8 mouse cellular contexts compared by ENCODE assay signal in the genomic region with DNA sequence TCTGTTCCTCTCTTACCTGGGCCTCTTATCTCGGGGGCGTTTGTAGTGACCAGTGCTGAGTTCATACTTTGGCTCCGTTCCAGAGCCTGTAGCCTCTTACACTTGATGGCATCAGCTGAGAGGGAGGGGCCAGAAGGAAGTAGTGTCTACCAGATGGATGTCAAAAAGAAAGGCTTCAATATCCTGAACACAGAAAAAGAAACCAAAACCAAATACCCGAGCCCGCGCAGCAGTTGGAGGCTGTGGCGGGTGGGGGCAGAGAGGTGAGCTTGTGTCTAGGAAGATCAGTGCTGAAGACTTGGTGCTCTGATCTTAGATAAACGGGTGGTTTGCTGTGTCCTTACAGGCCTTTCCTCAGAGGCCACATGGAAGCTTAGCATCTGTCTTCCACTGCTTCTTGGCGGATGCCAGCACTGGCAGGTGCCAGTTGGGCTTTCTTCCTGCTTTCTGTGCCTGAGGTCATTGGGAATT. TPM values are rescaled to one million over a fixed set of nuclear protein-coding genes. Genes with fewer than 3 reads are reported as not detected.
DNase-seq lines count a peak whose midpoint lies in the region; ATAC-seq and TF ChIP-seq lines count a peak whose summit lies in the region.

No protein-coding gene starts in this region.

- no peak for TF ChIP-seq CTCF in heart, postnatal 0 days (IDR thresholded peaks at IDR 0.05; ENCODE audit: low read depth)

- peak overlapping the region; percentile 41 for H3K4me2 ChIP-seq in heart, postnatal 0 days (ENCODE audit: low read depth, low read length)
- H3K4me2 ChIP-seq in liver, embryonic 15.5 days = peak overlapping the region; percentile 80

- H3K36me3 ChIP-seq in heart, postnatal 0 days (replicated peaks; ENCODE audit: control insufficient read depth, insufficient read depth, low read length) = peaks cover 43% of the 10 kb centered on the region
- H3K36me3 ChIP-seq in liver, embryonic 15.5 days (replicated peaks) = peaks cover 63% of the 10 kb centered on the region

- no peak overlapping the region for H3K9ac ChIP-seq in heart, postnatal 0 days (replicated peaks; ENCODE audit: low read depth, low read length)
- peak overlapping the region; percentile 86 for H3K9ac ChIP-seq in liver, embryonic 15.5 days

- H3K4me3 ChIP-seq in heart, postnatal 0 days (ENCODE audit: low read depth, low read length) = peak overlapping the region; percentile 23
- peak overlapping the region; percentile 80 for H3K4me3 ChIP-seq in liver, embryonic 15.5 days (replicated peaks)

- peak; percentile 57 for ATAC-seq in CD4-positive, CD25-positive, alpha-beta regulatory T cell, adult 4 months
- ATAC-seq in heart, postnatal 0 days (ENCODE audit: insufficient read depth, low read depth) = no peak
- ATAC-seq in liver, embryonic 15.5 days (ENCODE audit: insufficient read depth) = no peak

- H3K27ac ChIP-seq in heart, postnatal 0 days (ENCODE audit: low read depth) = peak overlapping the region; percentile 76
- peak overlapping the region; percentile 79 for H3K27ac ChIP-seq in liver, embryonic 15.5 days (replicated peaks)

- H3K4me1 ChIP-seq in heart, postnatal 0 days (ENCODE audit: control insufficient read depth, insufficient read depth) = peaks cover 28% of the 10 kb centered on the region
- H3K4me1 ChIP-seq in liver, embryonic 15.5 days (replicated peaks) = peaks cover 45% of the 10 kb centered on the region

- no peak for TF ChIP-seq EP300 in heart, postnatal 0 days (IDR thresholded peaks at IDR 0.05; ENCODE audit: low read depth)

- peak; percentile 50 to 61 for DNase-seq in cerebellum, postnatal 14 days
- DNase-seq in cerebellum, adult 11 months = no peak
- peak; percentile 34 for DNase-seq in heart, postnatal 0 days (ENCODE audit: low spot score)
- DNase-seq in spleen, postnatal 36 days (ENCODE audit: low spot score in 2 of 2) = peak; percentile 55 to 67
- DNase-seq in left cerebral cortex, adult 18-20 months (ENCODE audit: low spot score in 2 of 2) = no peak
- DNase-seq in right cerebral cortex, postnatal 25 days = no peak

- H3K9me3 ChIP-seq in heart, postnatal 0 days (replicated peaks; ENCODE audit: control insufficient read depth, low read length) = no peaks in the 10 kb centered on the region
- H3K9me3 ChIP-seq in liver, embryonic 15.5 days (replicated peaks) = no peaks in the 10 kb centered on the region

- 44% methylated on average over 9 of the region's 9 CpGs for WGBS in heart, postnatal 0 days
- WGBS in liver, embryonic 15.5 days (ENCODE audit: insufficient replicate concordance) = 25% methylated on average over 9 of the region's 9 CpGs

- H3K27me3 ChIP-seq in heart, postnatal 0 days (ENCODE audit: control insufficient read depth, insufficient read depth, low read length) = no peaks in the 10 kb centered on the region
- no peaks in the 10 kb centered on the region for H3K27me3 ChIP-seq in liver, embryonic 15.5 days

RNA-seq across cellular contexts. Expression of gene Gtpbp2, which starts 2.2 kb away (rescaled TPM):
- polyA plus RNA-seq in CD4-positive, CD25-positive, alpha-beta regulatory T cell, adult 4 months (2017; shearing (Covaris generic)) = 10 to 100 TPM; 56.9 to 90.1 TPM
- 66.4 and 99.0 TPM in 2 replicates for total RNA-seq in heart, postnatal 0 days (2014; rRNA removed; ENCODE audit: low replicate concordance)
- 24.5 and 25.8 TPM in 2 replicates for polyA plus RNA-seq in heart, postnatal 0 days (2015; fragmentation: Nextera tagmentation; extraction: Ambion mirVana)
- polyA plus RNA-seq in liver, embryonic 15.5 days (2015; fragmentation: Nextera tagmentation; extraction: Ambion mirVana) = 33.2 and 36.8 TPM in 2 replicates
- 100 to 1,000 TPM; 102 to 116 TPM for total RNA-seq in left cerebral cortex, adult 18-20 months (2021)

RNA-seq across cellular contexts. Expression of gene Mad2l1bp, which starts 9.6 kb away (rescaled TPM):
- 10 to 100 TPM; 58.5 to 68.1 TPM for polyA plus RNA-seq in CD4-positive, CD25-positive, alpha-beta regulatory T cell, adult 4 months (2017; shearing (Covaris generic))
- total RNA-seq in heart, postnatal 0 days (2014; rRNA removed; ENCODE audit: low replicate concordance) = 19.1 and 26.9 TPM in 2 replicates
- 32.5 and 32.6 TPM in 2 replicates for polyA plus RNA-seq in heart, postnatal 0 days (2015; fragmentation: Nextera tagmentation; extraction: Ambion mirVana)
- 42.5 and 47.5 TPM in 2 replicates for polyA plus RNA-seq in liver, embryonic 15.5 days (2015; fragmentation: Nextera tagmentation; extraction: Ambion mirVana)
- 10 to 100 TPM; 13.5 to 14.3 TPM for total RNA-seq in left cerebral cortex, adult 18-20 months (2021)

RNA-seq across cellular contexts. Expression of gene Rsph9, which starts 19.0 kb away (rescaled TPM):
- 1 to 10 TPM; 2.1 to 2.7 TPM for polyA plus RNA-seq in CD4-positive, CD25-positive, alpha-beta regulatory T cell, adult 4 months (2017; shearing (Covaris generic))
- total RNA-seq in heart, postnatal 0 days (2014; rRNA removed; ENCODE audit: low replicate concordance) = 0.27 and 4.5 TPM in 2 replicates
- polyA plus RNA-seq in heart, postnatal 0 days (2015; fragmentation: Nextera tagmentation; extraction: Ambion mirVana) = 4.2 and 4.7 TPM in 2 replicates
- polyA plus RNA-seq in liver, embryonic 15.5 days (2015; fragmentation: Nextera tagmentation; extraction: Ambion mirVana) = 0.83 and 1.1 TPM in 2 replicates
- 10 to 100 TPM; 17.9 to 21.9 TPM for total RNA-seq in left cerebral cortex, adult 18-20 months (2021)

RNA-seq across cellular contexts. Expression of gene Polh, which starts 39.5 kb away (rescaled TPM):
- polyA plus RNA-seq in CD4-positive, CD25-positive, alpha-beta regulatory T cell, adult 4 months (2017; shearing (Covaris generic)) = 1 to 10 TPM; 7.1 to 8.2 TPM
- 11.0 and 13.0 TPM in 2 replicates for total RNA-seq in heart, postnatal 0 days (2014; rRNA removed; ENCODE audit: low replicate concordance)
- polyA plus RNA-seq in heart, postnatal 0 days (2015; fragmentation: Nextera tagmentation; extraction: Ambion mirVana) = 7.8 and 7.9 TPM in 2 replicates
- polyA plus RNA-seq in liver, embryonic 15.5 days (2015; fragmentation: Nextera tagmentation; extraction: Ambion mirVana) = 15.8 and 17.1 TPM in 2 replicates
- 1 to 10 TPM; 6.1 to 6.3 TPM for total RNA-seq in left cerebral cortex, adult 18-20 months (2021)

RNA-seq across cellular contexts. Expression of gene Xpo5, which starts 39.6 kb away (rescaled TPM):
- polyA plus RNA-seq in CD4-positive, CD25-positive, alpha-beta regulatory T cell, adult 4 months (2017; shearing (Covaris generic)) = 10 to 100 TPM; 27.5 to 37.7 TPM
- 22.6 and 28.9 TPM in 2 replicates for total RNA-seq in heart, postnatal 0 days (2014; rRNA removed; ENCODE audit: low replicate concordance)
- 9.9 and 11.7 TPM in 2 replicates for polyA plus RNA-seq in heart, postnatal 0 days (2015; fragmentation: Nextera tagmentation; extraction: Ambion mirVana)
- 14.4 and 15.2 TPM in 2 replicates for polyA plus RNA-seq in liver, embryonic 15.5 days (2015; fragmentation: Nextera tagmentation; extraction: Ambion mirVana)
- 10 to 100 TPM; 38.6 to 41.9 TPM for total RNA-seq in left cerebral cortex, adult 18-20 months (2021)

Comparison
In these comparisons a context has a peak if more than half of its experiments do, and no peak if none do; other contexts are left out.
1. DNase-seq: peak in cerebellum, postnatal 14 days (2 of 2), heart, postnatal 0 days (single experiment) and spleen, postnatal 36 days (2 of 2); none in cerebellum, adult 11 months (single experiment), left cerebral cortex, adult 18-20 months (0 of 2) and right cerebral cortex, postnatal 25 days (single experiment).